Mouse (Mus musculus) cerebellum, postnatal 4 days (tissue): ENCODE results near the gene Epha7.

Source experiments
- DNase-seq, 2 experiments: peaks; one replicate each; pipeline ENCODE4 v3.0.0; 2022; ENCODE audit warnings: low spot score in 2 of 2, mixed read lengths in 1 of 2

Gene Epha7

DNA sequence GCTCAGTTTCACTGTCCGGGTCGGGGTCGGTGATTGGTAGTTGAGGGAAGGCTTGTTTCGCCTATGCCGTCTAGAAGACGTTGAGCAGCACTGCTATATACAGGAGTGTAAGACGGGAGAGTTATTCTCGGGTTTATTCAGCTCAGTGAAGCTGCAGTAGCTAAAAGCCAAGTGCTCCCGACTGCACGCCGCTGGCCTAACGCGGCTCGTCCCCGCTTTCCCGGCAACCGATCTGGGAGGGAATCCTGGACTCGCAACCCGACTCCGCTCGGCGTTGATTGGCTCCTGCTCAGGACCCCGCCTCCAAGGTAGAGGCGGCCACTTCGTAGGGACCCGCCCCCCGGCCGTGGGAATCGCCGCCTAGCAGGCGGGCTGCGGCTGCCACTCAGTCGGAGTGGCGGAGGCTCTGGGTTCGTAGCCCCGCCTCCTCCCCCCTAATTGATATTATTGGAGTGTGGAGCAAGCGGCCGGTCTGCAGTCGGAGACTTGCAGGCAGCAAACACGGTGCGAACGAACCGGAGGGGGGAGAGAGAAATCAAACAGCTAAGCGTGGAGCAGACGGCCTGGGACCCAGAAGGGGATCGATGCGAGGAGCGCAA, at the start of gene Epha7:
Epha7 (plus strand) TSS at position 441 of the 599 bp plus-strand sequence.
- DNase-seq: peak; percentile 92 to 95

- no peak for DNase-seq
Observed at GRCm38 (mm10) chr4:28783961-28784360, 29.0 kb upstream of the Epha7 start.

GRCm38 (mm10) chr4:28808800-28809199, 4.1 kb upstream of the Epha7 start:
- peak in 1 of 2 experiments; percentile 40 for DNase-seq

DNA sequence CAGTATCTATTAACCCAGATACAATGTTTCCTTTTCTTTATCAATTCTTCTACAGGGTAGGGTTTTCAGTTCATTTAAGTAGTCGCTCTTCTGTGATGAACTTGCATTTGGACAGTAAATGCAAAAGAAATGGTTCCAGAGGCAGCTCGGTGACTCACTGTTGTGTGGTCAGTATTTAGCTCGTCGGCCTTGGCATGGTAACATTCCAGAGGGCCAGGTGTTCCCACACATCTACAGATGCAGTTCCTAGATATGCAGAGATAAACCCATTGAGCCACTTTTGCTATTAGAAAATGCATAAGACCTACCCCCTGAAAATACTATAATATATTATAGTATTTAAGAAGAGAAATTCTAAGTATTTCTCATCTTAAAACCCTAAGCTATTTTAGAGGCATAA, 3.2 kb upstream of the Epha7 start:
- no peak for DNase-seq

DNA sequence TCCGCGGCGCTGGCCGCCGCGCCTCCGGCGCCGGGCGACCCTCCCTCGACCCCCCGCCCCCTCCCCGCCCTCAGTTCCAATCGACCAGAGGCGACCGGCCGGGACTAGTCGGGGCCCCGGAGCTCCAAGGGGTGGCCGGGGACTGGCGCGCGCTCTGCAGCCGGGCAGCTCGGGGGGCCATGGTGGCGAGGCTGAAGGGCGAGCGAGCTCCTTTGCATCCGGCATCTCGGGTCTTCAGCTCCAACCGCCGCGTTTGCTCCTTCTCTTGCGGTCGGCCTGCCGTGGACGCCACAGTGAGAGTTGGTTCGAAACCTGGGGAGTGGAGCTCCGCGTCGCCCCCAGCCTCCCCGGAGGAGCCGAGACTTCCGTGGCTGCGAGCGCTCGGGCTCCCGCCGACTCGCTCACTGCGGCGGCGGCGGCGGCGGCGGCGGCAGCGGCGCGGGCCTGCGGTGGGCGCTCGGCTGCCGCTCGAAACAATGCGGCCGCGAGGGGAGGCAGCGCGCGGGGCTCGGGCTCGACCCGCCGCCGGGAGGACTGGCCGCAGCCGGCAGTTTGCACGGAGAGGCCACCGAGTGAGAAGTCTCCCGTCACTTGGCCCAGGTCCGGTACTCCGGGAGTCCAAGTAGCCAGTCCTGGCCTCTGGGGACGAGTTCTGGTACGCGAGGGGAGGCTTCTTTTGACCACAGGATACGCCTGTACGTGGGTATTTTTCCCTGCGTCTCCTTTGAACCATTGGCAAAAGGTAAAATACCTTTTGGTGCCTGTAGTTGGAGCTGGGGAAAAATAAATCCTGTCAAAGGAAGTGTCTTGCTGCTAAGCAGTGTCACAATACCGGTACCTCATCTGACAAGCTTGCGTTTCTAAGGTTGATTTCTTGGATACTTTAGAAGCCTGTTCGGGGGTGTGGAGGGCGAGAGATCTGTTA, 882 bp downstream of the Epha7 start:
- peak; percentile 39 to 58 for DNase-seq

DNA sequence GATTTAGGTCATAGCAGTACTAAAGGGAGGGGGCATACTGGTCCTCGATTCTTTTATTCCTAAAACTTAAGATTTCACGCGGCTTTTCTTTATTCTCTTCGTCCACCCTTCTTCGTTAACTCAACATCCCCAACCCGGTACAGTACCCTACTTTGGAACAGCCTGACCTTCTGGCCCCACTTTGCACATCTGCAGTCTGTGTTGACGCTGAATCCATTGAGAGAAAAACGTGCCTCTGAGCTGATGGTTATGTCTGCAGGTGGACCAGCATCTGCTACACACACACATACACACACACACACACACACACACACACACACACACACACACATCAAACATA, 1.5 kb downstream of the Epha7 start:
- no peak for DNase-seq

- DNase-seq: peak; percentile 29 to 64
Observed at GRCm38 (mm10) chr4:28814816-28815620, 2.1 kb downstream of the Epha7 start.

DNA sequence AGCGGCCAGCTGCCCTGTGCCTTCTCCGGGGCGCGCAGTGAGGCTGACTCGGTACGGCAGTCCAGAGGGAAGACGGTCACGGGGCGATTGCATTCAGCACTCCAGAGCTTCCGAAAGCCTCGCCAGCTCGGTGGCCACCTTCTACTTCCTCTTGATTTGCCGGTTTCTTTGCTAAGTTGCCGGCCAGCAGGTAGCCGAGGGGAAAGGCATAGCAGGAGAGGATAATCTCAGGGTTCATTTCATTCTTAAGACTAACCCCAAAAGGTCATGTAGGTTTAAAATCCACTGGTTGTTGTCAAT, 2.6 kb downstream of the Epha7 start:
- DNase-seq: no peak

DNA sequence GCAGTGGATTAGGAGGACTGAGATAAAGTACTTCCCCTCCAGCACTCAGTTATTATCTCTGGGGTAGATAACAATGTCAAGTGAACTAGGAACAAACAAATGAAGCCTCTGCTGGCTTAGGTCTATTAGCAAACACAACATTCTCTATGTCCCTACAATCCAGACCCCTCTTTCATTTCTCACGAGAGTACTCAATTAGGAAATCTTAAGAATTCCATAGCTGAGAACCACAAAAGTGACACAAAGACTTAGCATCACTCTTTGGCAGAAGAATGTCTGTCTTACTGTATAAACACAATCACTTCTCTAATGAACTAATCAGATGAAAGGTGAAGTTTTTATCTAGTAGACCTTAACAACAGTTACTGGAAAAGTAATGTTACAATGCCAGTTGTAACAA, 10.7 kb downstream of the Epha7 start:
- DNase-seq: no peak

- peak in 1 of 2 experiments; percentile 63 for DNase-seq
Observed at GRCm38 (mm10) chr4:28824616-28825015, 11.7 kb downstream of the Epha7 start.

DNA sequence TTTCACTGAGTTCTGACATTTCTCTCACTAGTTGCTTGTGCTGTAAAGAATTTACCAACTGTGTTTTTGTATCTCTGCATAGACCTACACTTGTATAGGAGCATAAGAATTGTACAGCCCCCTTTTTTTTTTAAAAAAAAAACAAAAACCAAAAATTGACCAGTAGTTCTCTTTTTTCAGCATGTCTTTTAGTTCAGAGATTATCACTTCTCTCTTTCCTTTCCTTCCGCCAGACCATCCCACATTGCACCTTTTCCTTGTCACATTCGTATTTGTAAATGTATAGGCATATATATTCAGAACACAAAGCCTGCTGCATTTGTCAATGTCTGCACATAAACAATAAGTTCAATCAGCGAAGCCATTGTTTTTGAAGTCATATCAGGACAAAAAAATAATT, 24.7 kb downstream of the Epha7 start:
- no peak for DNase-seq

GRCm38 (mm10) chr4:28846311-28846710, 33.4 kb downstream of the Epha7 start:
- no peak for DNase-seq

DNA sequence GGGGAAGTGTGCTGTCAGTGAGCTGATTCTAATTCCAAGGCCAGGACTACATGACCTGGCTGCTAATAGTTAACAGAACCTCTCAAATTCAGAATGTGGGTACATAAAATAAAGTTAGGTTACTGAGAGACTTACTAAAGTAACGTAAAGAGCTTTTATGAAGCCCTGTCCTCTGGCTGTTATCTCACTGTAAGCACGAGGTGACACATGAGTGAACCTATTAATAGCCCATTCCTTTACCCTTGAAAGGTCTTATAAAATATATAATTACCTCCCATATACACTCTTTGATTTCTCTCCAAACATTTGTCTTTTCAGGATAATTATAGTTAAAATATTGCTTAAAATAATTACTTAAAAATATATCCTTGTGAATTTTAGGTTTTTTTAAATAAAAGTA, 37.5 kb downstream of the Epha7 start:
- DNase-seq: no peak

DNA sequence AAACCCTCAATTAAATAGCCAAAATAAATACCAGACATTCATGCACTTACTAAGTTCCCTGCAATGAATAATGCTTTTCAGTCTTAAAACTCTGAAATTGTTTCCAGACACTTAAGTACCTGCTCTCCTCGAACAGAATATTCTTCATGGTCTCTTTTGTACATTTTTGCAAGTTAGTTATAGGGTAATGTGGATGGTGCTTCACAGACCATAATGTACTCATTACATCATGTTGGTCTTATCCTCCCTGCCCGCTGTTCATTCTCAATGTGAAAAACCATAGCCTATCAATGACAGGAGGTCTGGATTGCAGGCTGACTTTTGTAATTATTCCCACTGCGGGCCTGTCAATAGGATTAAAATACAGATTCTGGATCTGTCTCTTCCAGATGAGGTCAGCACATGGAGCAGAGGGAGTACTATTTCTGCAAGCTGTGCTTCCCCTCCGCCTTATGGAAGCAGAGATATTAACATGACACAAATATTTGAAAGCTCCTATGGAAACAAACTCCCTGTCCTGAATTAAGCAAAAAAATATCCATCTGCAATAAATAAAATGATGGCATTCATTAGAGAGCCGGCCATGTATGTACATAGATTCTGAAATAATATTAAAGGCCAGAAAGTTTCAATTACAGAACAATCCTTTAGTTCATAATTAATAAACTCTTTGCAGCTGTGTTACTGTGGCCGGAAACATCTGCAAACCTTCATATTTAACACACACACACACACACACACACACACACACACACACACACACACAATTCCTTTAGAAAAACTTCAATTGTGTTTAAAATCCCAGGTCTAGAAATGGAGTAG, 50.1 kb downstream of the Epha7 start:
- DNase-seq: no peak

DNA sequence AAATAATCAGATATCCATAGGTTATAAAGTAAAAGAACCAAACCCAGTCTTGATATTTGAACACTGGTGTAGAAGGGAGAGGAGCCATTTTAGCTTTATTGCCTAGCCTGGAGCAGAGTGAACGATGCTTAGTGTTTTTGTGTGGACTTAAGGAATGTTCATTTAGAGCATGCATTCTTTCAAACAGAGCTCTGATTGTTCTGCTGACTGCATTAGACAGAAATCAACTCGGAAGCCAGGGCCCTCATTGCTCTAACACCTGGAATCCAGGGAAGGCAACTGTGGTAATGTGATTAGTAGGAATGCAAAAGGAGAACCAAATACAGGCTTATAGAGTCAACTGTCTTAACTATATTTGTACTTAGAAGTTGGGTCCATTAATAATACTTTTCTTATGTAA, 53.5 kb downstream of the Epha7 start:
- DNase-seq: no peak

- no peak for DNase-seq
Observed at GRCm38 (mm10) chr4:28871615-28872014, 58.7 kb downstream of the Epha7 start.

GRCm38 (mm10) chr4:28881271-28882044, 68.5 kb downstream of the Epha7 start:
- DNase-seq: no peak

DNA sequence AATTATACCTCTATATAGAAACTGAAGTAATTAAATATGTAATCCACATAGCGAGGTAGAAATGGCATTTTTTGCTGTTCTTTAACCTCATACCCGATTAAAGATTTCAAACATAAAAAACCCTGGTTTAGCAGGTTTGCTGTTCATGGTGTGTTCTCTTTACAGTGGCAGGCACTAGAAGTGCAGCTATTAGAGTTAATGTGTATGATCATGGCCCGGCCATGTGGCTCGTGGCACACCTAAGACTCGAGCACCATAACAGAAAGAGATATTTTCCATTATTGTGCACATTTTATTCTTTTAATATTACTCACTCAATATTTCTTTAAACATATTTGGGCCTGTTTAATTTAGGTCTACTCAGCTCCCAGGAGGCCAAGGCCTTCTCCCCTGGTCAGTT, 76.7 kb downstream of the Epha7 start:
- no peak for DNase-seq

DNA sequence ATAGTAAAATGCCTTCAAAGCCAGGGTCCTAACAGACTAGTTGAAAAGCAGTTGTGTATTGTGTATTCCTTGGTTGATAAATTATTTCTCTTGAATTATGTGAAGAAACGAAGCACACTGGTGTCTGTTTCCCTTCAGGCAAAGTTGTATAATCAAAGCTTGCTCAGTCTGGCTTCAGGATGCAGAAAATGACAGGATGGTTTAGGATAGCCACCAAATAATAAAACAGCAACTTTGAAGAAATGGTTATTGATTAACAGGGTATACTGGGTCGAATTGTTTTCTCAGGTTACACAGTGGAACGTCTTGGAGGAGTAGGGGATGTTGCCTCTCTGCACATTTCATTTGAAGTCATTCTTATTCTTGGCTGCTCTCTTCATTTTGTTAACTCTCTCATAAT, 77.2 kb downstream of the Epha7 start:
- no peak for DNase-seq

DNA sequence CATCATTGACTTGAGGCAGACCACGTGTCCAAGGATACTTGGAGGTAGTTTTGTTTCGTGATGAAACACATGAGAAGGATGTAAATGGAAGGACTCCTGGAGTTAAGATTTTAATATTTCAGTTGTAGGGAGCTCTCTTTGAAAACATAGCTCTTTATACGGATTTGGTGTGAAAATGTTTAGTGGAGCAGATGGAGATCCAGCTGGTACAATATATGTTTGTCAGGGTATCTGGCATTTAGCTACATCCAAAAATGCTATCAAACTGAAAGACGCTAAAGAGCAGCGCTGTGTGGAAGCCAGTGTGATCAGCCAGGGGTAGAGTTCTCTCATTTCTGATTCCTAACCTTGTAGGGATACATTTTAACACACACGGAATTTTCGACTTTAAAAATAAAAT, 82.5 kb downstream of the Epha7 start:
- DNase-seq: no peak

- no peak for DNase-seq
Observed at GRCm38 (mm10) chr4:28899373-28899772, 86.4 kb downstream of the Epha7 start.
